Mouse (Mus musculus) CD4-positive helper T cell, adult 2 months (primary cell): ENCODE results near the gene Add3.

Experiments used
- DNase-seq: peaks from one replicate; pipeline ENCODE4 v3.0.0-alpha.2; 2012; ENCODE audit warnings: low read depth, missing footprints, low spot score

Add3 gene

GRCm38 (mm10) chr19:53166367-53166766 lies 26.1 kb downstream of the Add3 start:
- no peak for DNase-seq

- no peak for DNase-seq
Observed at GRCm38 (mm10) chr19:53168576-53168975, 28.3 kb downstream of the Add3 start.

GRCm38 (mm10) chr19:53170651-53171050 lies 30.4 kb downstream of the Add3 start:
- DNase-seq: no peak

GRCm38 (mm10) chr19:53174034-53174433 lies 33.8 kb downstream of the Add3 start:
- no peak for DNase-seq

GRCm38 (mm10) chr19:53175550-53175949 lies 35.3 kb downstream of the Add3 start:
- DNase-seq: no peak

GRCm38 (mm10) chr19:53176518-53176917 lies 36.3 kb downstream of the Add3 start:
- no peak for DNase-seq

GRCm38 (mm10) chr19:53178611-53179528 lies 38.6 kb downstream of the Add3 start:
- no peak for DNase-seq

- no peak for DNase-seq
Observed at GRCm38 (mm10) chr19:53180168-53180803, 40.0 kb downstream of the Add3 start.

GRCm38 (mm10) chr19:53181003-53181861 lies 41.0 kb downstream of the Add3 start:
- DNase-seq: peak; percentile 51

- DNase-seq: no peak
Observed at GRCm38 (mm10) chr19:53183620-53184019, 43.4 kb downstream of the Add3 start.

GRCm38 (mm10) chr19:53184216-53184615 lies 44.0 kb downstream of the Add3 start:
- DNase-seq: peak; percentile 82

GRCm38 (mm10) chr19:53184911-53185310 lies 44.7 kb downstream of the Add3 start:
- peak; percentile 49 for DNase-seq

- DNase-seq: peak; percentile 92
Observed at GRCm38 (mm10) chr19:53185486-53186134, 45.4 kb downstream of the Add3 start.

GRCm38 (mm10) chr19:53186456-53186855 lies 46.2 kb downstream of the Add3 start:
- DNase-seq: no peak

GRCm38 (mm10) chr19:53187533-53187932 lies 47.3 kb downstream of the Add3 start:
- DNase-seq: peak; percentile 63

GRCm38 (mm10) chr19:53188186-53188585 lies 47.9 kb downstream of the Add3 start:
- peak; percentile 61 for DNase-seq

GRCm38 (mm10) chr19:53188724-53189220 lies 48.5 kb downstream of the Add3 start:
- DNase-seq: peak; percentile 18

GRCm38 (mm10) chr19:53189736-53190135 lies 49.5 kb downstream of the Add3 start:
- peak; percentile 33 for DNase-seq

GRCm38 (mm10) chr19:53190232-53190631 lies 50.0 kb downstream of the Add3 start:
- no peak for DNase-seq

GRCm38 (mm10) chr19:53191867-53192487 lies 51.7 kb downstream of the Add3 start:
- no peak for DNase-seq

GRCm38 (mm10) chr19:53193190-53193589 lies 52.9 kb downstream of the Add3 start:
- peak; percentile 33 for DNase-seq
